Mouse (Mus musculus) E14TG2a.4 (cell line): ENCODE measurements around the gene Gm17359.

Experiments
- CTCF ChIP-seq: conservative IDR thresholded peaks from 2 replicates; pipeline ENCODE4 v1.5.1; 2014; ENCODE audit warnings: low read length
- NANOG ChIP-seq: IDR thresholded peaks from 2 replicates; pipeline ENCODE4 v1.6.1; 2014; ENCODE audit warnings: borderline replicate concordance, low read length, mixed read lengths
- POU5F1 ChIP-seq: IDR thresholded peaks from 2 replicates; pipeline ENCODE4 v1.6.1; 2014; ENCODE audit warnings: low read length, borderline replicate concordance

GRCm38 (mm10) chr3:79415081-79415480, 78.6 kb downstream of the Gm17359 start:
- no peak for TF ChIP-seq CTCF
- TF ChIP-seq NANOG, result no peak
- no peak for TF ChIP-seq POU5F1
